Mouse (Mus musculus): Measurements from ENCODE around the gene Dok5. TPM values are rescaled to one million over a fixed set of nuclear protein-coding genes. Genes with fewer than 3 reads are reported as not detected.

Gene Dok5
- total RNA-seq, 2 experiments from 2014 or later: 0.23 to 0.48 TPM

GRCm38 (mm10) chr2:170857507-170857906 is 125.9 kb downstream of the Dok5 start:
- no peak for DNase-seq (ENCODE audit: low spot score in 2 of 2)

- DNase-seq (ENCODE audit: low spot score in 2 of 2): no peak
These were observed 127.0 kb downstream of the Dok5 start for GRCm38 (mm10) chr2:170858640-170859039.

GRCm38 (mm10) chr2:170860576-170860975 is 129.0 kb downstream of the Dok5 start:
- no peak for DNase-seq (ENCODE audit: low spot score in 2 of 2)

GRCm38 (mm10) chr2:170862799-170863198 is 131.2 kb downstream of the Dok5 start:
- no peak for DNase-seq (ENCODE audit: low spot score in 2 of 2)

GRCm38 (mm10) chr2:170863201-170863600 is 131.6 kb downstream of the Dok5 start:
- DNase-seq (ENCODE audit: low spot score in 2 of 2): no peak

GRCm38 (mm10) chr2:170864043-170864442 is 132.4 kb downstream of the Dok5 start:
- DNase-seq (ENCODE audit: low spot score in 2 of 2): no peak

DNA sequence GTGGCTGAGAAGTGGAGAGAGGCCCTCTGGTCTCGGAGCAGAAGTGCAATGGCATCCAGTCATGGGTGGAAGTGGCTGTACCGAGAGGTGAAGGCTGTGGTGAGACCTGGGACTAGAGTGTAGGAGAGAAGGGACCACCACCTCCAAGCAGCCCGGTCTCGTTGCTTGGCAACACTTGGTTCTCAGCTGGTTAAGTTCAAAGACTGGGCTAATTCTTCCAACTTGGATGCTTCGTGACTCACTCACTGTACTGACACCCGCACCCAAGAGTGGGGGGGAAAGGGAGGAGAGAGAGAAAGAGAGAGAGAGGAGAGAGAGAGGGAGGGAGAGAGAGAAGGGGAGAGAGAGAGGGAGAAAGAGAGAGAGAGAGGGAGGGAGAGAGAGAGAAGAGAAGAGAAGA is 133.2 kb downstream of the Dok5 start:
- DNase-seq (ENCODE audit: low spot score in 2 of 2): no peak

GRCm38 (mm10) chr2:170870566-170870965 is 139.0 kb downstream of the Dok5 start:
- peak in 1 of 2 experiments; percentile 12 for DNase-seq (ENCODE audit: low spot score in 2 of 2)

- DNase-seq (ENCODE audit: low spot score in 2 of 2): no peak
These were observed 139.9 kb downstream of the Dok5 start for GRCm38 (mm10) chr2:170871469-170871868.

GRCm38 (mm10) chr2:170873382-170873781 is 141.8 kb downstream of the Dok5 start:
- DNase-seq (ENCODE audit: low spot score in 2 of 2): peak; percentile 79 to 85

DNA sequence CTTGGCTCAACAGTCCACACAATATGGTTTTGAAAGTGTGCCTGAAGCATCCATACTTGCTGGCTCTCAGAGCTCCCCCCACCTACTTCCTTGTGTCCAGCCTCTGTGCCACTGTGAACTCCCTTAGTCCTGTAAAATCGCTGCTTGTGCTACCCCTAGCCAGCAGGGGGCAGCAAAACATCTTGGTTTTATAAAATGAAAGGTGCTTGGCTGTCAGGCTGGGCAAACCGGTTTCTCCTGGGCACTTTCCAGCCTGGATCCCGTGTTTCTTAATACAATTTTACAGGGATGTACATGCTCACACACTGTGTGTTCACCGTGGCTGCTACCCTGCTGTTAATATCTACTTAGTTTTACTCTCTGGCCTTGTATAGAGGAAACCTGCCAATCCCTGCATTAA is 145.9 kb downstream of the Dok5 start:
- peak; percentile 71 to 76 for DNase-seq (ENCODE audit: low spot score in 2 of 2)

GRCm38 (mm10) chr2:170877936-170878335 is 146.3 kb downstream of the Dok5 start:
- no peak for DNase-seq (ENCODE audit: low spot score in 2 of 2)

DNA sequence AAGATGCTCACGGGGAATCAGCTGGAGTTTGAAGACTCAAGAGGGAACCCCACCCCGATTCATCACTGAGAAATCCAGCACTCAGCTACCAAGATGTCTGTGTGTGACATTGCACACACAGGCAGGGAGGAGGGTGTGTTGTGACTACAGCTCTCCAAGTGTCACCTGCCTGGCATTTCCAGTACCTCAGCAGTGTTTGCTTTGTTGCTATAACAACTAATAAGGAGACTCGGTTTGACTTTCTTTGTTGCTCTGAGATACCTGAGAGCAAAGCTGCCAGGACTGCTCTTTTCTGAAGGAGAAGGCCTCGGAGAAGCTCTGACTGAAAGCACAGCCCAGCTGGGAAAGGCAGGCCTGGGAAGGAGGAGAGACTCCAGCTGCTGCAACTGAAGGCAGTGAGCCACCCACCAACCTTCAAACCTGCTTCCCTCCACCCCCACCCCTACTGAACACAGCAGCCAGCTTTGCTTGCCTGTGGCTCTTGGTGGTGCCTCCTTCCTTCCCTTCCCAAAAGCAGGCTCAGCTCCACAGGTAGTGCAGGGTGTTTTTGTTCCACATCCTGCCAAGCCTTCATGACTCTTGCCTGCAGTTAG is 152.7 kb downstream of the Dok5 start:
- DNase-seq (ENCODE audit: low spot score in 2 of 2): no peak

DNA sequence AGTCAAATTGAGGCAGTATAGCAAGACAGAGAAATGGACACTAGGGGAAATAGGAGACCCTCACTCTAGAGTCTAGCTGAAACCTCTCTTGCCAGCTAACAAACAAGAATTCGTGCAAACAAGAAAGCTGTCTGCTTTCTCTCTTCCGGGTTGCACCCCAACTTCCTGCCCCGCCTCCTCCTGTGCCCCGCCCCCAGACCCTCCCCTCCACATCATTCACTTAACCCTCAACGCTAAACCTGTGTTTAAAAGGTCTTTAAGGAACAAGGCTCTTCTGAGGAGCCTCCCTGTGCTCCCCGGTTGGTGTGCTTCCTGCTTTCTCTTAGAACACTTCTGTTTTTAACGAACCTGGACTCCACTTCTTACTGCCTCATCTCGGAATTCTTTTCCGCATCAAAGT is 156.4 kb downstream of the Dok5 start:
- no peak for DNase-seq (ENCODE audit: low spot score in 2 of 2)

DNA sequence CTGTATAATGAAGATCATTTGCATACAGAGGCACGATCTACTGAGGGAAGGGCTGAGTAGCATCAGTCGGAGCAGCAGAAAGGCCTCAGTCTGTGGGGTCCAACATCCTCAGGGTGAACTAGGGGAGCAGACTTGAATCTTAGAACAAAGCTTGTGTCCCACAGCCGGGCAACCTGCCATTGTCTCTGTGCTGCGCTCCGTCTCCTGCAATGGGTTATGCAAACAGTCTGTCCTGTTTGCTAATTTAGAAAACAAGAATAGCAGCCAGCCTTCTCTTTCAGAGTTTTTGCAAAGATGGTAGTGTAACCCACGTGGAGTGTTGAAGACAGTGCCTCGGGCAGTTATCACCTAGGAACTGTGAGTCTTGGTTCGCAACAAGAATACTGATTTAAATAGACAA is 163.5 kb downstream of the Dok5 start:
- no peak for DNase-seq (ENCODE audit: low spot score in 2 of 2)

- DNase-seq (ENCODE audit: low spot score in 2 of 2): no peak
These were observed 170.8 kb downstream of the Dok5 start for GRCm38 (mm10) chr2:170902204-170903028.

DNA sequence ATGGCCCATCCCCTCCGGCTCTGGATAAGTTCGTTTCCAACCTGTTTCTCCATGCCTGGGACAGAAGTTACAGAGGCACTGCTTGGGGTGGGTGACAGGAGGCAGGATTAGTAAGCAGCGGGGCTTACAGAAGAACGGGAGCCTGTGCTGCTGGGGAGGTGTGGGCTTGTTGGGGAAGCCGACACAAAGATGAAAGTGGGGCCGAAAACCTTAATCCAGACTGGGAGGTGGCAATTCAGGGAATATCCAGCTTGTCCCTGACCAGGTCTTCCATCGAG is 171.4 kb downstream of the Dok5 start:
- DNase-seq (ENCODE audit: low spot score in 2 of 2): no peak

- no peak for DNase-seq (ENCODE audit: low spot score in 2 of 2)
These were observed 171.8 kb downstream of the Dok5 start for GRCm38 (mm10) chr2:170903367-170903766.

- peak; percentile 29 to 41 for DNase-seq (ENCODE audit: low spot score in 2 of 2)
These were observed 181.1 kb downstream of the Dok5 start for GRCm38 (mm10) chr2:170912589-170913223.

DNA sequence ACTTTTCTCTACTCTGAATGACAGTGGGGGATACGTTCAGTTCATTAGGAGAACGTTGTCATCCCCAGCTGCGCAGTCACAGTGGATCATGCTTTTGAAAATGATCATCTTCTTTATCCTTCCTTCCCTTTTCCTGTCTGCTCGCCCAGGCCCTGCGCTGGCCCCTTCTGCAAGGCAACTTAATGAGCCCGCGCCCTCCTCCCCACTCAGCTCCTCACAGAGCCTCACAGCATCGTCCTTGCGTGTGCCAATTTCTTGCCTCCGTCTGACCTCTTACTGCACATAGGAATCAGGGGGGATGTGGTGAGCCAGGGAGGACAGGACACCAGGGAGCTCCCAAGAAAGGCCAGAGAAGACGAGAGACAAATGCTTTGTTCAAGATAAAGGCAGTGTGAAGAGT is 182.3 kb downstream of the Dok5 start:
- no peak for DNase-seq (ENCODE audit: low spot score in 2 of 2)

GRCm38 (mm10) chr2:170915646-170916045 is 184.0 kb downstream of the Dok5 start:
- DNase-seq (ENCODE audit: low spot score in 2 of 2): no peak

GRCm38 (mm10) chr2:170922260-170922659 is 190.7 kb downstream of the Dok5 start:
- no peak for DNase-seq (ENCODE audit: low spot score in 2 of 2)
